Mouse (Mus musculus) neural tube, embryonic 15.5 days (tissue): ENCODE measurements around the gene Csrnp3. TPM values are rescaled to one million over a fixed set of nuclear protein-coding genes. Genes with fewer than 3 reads are reported as not detected.
A peak's percentile ranks its signal among the peaks of the same experiment; 100 is the strongest.

ENCODE experiments used
- ATAC-seq: fragments of 200-750 bp; cut with Nextera tagmentation; 2 replicates; pipeline ENCODE4 v1.8.0; 2017; ENCODE audit warnings: mild to moderate bottlenecking, moderate TSS enrichment, moderate library complexity; ENCODE audit not compliant: low FRiP score
- H3K27ac ChIP-seq: fragments of 300-500 bp; sonication (generic); replicated peaks from 2 replicates; pipeline ENCODE4 v1.5.1; 2015; ENCODE audit warnings: mild to moderate bottlenecking, inconsistent platforms
- H3K27me3 ChIP-seq: fragments of 300-500 bp; sonication (generic); replicated peaks from 2 replicates; pipeline ENCODE4 v1.6.1; 2015; ENCODE audit warnings: inconsistent platforms
- H3K36me3 ChIP-seq: fragments of 300-500 bp; sonication (generic); 2 replicates; pipeline ENCODE4 v1.6.1; 2015; ENCODE audit warnings: inconsistent platforms
- H3K4me1 ChIP-seq: fragments of 300-500 bp; sonication (generic); 2 replicates; pipeline ENCODE4 v1.6.1; 2015; ENCODE audit warnings: inconsistent platforms
- H3K4me2 ChIP-seq: fragments of 300-500 bp; sonication (generic); 2 replicates; pipeline ENCODE4 v1.6.1; 2015; ENCODE audit warnings: inconsistent platforms, mild to moderate bottlenecking, moderate library complexity
- H3K4me3 ChIP-seq: fragments of 300-500 bp; sonication (generic); replicated peaks from 2 replicates; pipeline ENCODE4 v1.5.1; 2015; ENCODE audit warnings: mild to moderate bottlenecking, inconsistent platforms
- H3K9ac ChIP-seq: fragments of 300-500 bp; sonication (generic); replicated peaks from 2 replicates; pipeline ENCODE4 v1.6.1; 2015; ENCODE audit warnings: mild to moderate bottlenecking, inconsistent platforms
- H3K9me3 ChIP-seq: fragments of 300-500 bp; sonication (generic); replicated peaks from 2 replicates; pipeline ENCODE4 v1.6.1; 2016; ENCODE audit warnings: inconsistent platforms
- WGBS: fragments of 180-500 bp; shearing (Covaris S2); methylation state at CpG from one replicate; pipeline ENCODE4 v1.1.7; 2015; ENCODE audit warnings: mixed read lengths; 5-methylcytosine and 5-hydroxymethylcytosine counted together
- polyA plus RNA-seq: library from polyadenylated mRNA; unstranded; fragments of >200 nt; fragmentation: Nextera tagmentation; extraction: Ambion mirVana; gene quantifications from 2 replicates; pipeline ENCODE4 v1.2.1, GENCODE M21; 2015

Csrnp3 gene
- polyA plus RNA-seq, 1 experiment from 2014 or later, result 49.3 TPM

DNA sequence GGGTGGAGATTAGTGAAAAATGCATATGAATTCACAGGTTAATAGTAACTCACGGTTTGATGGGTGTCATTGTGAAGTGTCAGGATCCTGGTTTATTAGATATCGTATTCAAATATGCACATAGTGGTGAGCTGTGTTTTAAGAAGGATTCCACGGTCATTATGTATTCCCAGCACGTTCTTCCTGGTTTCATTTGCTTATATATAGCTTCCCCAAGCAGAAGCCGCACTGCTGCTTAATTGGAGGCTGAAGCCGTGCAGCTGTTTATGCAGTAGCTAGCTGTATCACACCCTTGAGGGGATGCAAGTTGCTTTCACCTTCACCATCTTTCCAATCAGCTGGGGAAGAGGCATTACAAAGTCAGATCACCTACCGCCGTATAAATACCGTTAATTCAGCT is 111.2 kb downstream of the Csrnp3 start:
- Histone ChIP-seq H3K4me1 (peaks cover 34% of the 10 kb centered on the region), H3K9ac (no peak overlapping the region), H3K27me3 (no peaks in the 10 kb centered on the region), H3K9me3 (no peaks in the 10 kb centered on the region), H3K27ac (peak overlapping the region; percentile 73), H3K36me3 (no peaks in the 10 kb centered on the region), H3K4me3 (no peak overlapping the region), H3K4me2 (peak overlapping the region; percentile 26; the same call in 1 of the 2 replicates)
- peak; percentile 81 for ATAC-seq
- 27% methylated on average over 9 of the region's 9 CpGs for WGBS

DNA sequence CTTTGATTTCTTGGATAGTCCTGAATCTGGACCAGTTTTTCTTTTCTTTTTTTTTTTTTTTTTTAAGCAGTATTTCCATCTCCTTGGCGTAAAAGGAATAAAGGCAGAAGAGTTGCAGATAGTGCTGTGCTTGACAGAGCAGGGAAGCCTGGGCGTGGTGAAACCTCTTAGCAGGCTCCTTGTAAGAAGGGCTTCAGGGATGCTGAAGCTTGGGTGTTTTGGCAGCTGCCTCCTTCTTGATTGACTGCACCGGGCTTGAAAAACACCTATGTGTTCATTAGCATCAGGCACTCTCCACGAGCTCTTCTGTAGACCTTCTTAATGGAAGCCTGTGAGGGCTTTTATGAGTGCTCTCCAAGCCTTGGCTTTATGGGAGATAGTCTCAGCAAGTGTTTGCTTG is 117.9 kb downstream of the Csrnp3 start:
- ATAC-seq, result no peak; the same call in 1 of the 2 replicates
- no peak overlapping the region for H3K27ac ChIP-seq
- no peak overlapping the region for H3K4me3 ChIP-seq
- WGBS, result 64% methylated on average over 4 of the region's 4 CpGs
- no peaks in the 10 kb centered on the region for H3K27me3 ChIP-seq
- H3K9me3 ChIP-seq, result no peaks in the 10 kb centered on the region
- H3K36me3 ChIP-seq, result no peaks in the 10 kb centered on the region
- H3K4me1 ChIP-seq, result peaks cover 4% of the 10 kb centered on the region; the same call in 1 of the 2 replicates
- no peak overlapping the region for H3K9ac ChIP-seq
- no peak overlapping the region for H3K4me2 ChIP-seq

DNA sequence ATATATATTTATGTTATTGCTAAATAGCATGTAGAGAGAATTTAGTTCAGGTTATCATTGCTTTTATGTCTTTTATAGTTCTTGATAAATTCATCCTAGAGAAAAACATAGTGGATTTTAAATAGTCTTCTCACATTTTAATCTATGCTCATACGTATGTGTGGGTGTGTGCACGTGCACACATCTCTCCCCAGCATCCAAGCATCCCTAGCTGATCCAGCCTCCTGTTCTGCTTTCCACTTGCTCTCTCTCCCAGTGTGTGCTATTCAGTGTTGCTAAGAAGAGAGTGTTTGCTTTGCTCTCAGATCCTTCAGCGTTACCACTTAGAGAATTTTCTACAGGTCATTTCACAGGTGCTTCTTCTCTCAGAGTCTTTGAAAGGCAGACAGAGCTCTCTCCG is 123.2 kb downstream of the Csrnp3 start:
- ATAC-seq, result 0 out of 2 replicates have a peak, but pooled peaks have one; percentile 36
- H3K36me3 ChIP-seq, result peaks cover 9% of the 10 kb centered on the region; the same call in 1 of the 2 replicates
- no peaks in the 10 kb centered on the region for H3K4me1 ChIP-seq
- no peak overlapping the region for H3K9ac ChIP-seq
- no peak overlapping the region for H3K4me3 ChIP-seq
- no peak overlapping the region for H3K4me2 ChIP-seq
- no peaks in the 10 kb centered on the region for H3K27me3 ChIP-seq
- 55% methylated on average over 4 of the region's 4 CpGs for WGBS
- H3K27ac ChIP-seq, result no peak overlapping the region; the same call in 1 of the 2 replicates
- no peaks in the 10 kb centered on the region for H3K9me3 ChIP-seq

DNA sequence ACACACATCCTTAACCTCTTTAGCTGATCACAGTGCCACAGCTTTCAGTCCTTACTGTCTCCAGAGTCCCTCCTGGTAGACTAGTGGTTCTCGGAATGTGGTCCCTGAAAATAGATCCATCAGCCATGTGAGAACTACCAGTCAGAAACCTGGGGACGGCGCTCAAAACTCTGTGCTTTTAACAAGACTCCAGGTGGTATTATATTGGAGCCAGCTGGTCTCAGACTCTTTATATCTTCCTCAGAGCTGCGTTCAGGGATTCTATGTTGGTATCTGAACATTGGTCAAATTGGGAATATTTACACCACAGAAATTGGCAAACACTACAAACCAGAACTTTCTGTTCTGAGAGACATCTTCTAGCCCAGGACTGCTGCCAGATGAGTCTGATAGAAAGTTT is 128.3 kb downstream of the Csrnp3 start:
- H3K27ac ChIP-seq, result no peak overlapping the region
- peaks cover 9% of the 10 kb centered on the region; the same call in 1 of the 2 replicates for H3K36me3 ChIP-seq
- H3K27me3 ChIP-seq, result no peaks in the 10 kb centered on the region
- peaks cover 5% of the 10 kb centered on the region for H3K4me1 ChIP-seq
- no peak overlapping the region for H3K9ac ChIP-seq
- no peaks in the 10 kb centered on the region for H3K9me3 ChIP-seq
- no peak overlapping the region for H3K4me2 ChIP-seq
- ATAC-seq, result no peak
- 81% methylated on average over 4 of the region's 4 CpGs for WGBS
- no peak overlapping the region for H3K4me3 ChIP-seq

DNA sequence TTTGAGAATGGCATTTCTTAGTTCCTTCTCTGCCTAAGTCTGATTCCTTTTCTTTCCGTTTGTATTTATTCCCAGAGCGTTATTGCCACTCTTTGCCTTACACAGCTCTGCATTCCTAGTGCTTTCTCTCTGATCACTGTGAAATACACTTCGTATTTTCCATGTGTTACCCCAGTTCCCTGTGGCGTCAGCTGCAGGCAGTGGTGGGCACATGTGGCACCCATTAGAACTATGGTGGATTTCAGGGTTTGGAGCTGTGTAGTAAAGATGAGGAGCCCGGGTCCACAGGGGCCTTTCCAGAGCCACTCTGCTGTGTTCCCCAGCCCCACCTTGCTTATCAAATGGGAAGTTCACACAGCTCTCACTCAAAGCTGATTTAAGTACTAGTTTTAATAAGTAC is 129.8 kb downstream of the Csrnp3 start:
- no peaks in the 10 kb centered on the region for H3K9me3 ChIP-seq
- peaks cover 19% of the 10 kb centered on the region for H3K4me1 ChIP-seq
- H3K4me2 ChIP-seq, result no peak overlapping the region
- WGBS, result 60% methylated on average over 5 of the region's 5 CpGs
- H3K27ac ChIP-seq, result no peak overlapping the region
- H3K36me3 ChIP-seq, result peaks cover 9% of the 10 kb centered on the region; the same call in 1 of the 2 replicates
- H3K9ac ChIP-seq, result no peak overlapping the region
- H3K27me3 ChIP-seq, result no peaks in the 10 kb centered on the region
- ATAC-seq, result no peak
- H3K4me3 ChIP-seq, result no peak overlapping the region

DNA sequence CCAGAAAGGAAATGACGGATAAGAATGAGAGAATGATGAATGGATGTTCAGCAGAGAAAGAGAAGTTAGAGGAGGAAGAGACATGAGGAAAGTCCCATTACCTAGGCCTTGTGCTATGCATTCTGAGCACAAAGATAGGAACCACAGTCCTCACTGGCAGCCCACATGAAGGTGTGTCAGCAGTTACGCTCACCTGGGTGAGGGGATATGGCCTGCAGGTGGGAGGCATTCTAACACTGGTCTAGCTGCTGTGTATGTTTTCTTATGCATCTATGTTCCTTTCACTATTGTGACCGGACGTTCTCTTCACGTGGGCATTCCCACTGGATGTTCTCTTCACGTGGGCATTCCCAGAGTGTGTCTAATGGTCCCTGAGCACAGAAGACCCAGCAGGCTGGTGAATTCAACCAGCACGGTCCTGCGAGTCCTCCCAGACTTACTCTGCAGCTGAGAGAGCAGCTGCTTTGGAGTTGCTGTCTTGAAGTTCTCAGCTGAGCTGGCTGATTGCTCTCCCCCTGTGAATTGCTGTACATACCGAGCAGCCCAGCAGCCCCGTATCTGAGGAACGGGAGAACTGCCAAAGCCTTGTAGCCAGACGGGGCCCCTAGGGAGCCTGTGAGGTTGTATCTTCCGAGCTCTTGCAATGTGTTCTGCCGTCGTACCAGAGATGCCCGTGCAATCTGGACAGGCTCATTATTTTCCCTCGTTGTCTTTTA is 133.9 kb downstream of the Csrnp3 start:
- H3K4me2 ChIP-seq, result peak overlapping the region; percentile 39
- H3K4me3 ChIP-seq, result no peak overlapping the region
- H3K27me3 ChIP-seq, result no peaks in the 10 kb centered on the region
- H3K4me1 ChIP-seq, result peaks cover 31% of the 10 kb centered on the region
- no peaks in the 10 kb centered on the region for H3K36me3 ChIP-seq
- peak overlapping the region; percentile 70 for H3K27ac ChIP-seq
- peak; percentile 78 for ATAC-seq
- WGBS, result 22% methylated on average over 17 of the region's 17 CpGs
- H3K9me3 ChIP-seq, result no peaks in the 10 kb centered on the region
- H3K9ac ChIP-seq, result no peak overlapping the region

DNA sequence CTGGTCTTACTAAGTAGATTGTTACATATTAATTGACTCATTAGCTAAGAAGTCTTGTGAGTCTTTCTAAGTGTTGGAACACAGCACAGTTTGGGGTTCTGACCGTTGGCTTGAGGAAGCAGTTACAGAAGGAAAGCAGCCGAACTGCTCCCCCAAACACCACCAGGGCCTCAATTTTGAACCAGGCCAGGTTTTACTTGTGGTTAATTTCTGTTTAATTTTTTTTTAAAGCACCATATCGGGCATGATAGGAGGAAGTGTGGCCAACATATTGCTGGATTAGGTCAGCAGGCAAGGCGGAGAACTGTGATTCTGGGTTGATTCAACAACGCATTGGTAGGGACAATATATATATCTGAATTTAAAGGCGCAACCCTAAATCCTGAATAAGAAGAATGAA is 135.9 kb downstream of the Csrnp3 start:
- no peak overlapping the region for H3K4me2 ChIP-seq
- no peak overlapping the region for H3K4me3 ChIP-seq
- no peak overlapping the region for H3K27ac ChIP-seq
- peaks cover 28% of the 10 kb centered on the region for H3K4me1 ChIP-seq
- no peaks in the 10 kb centered on the region for H3K9me3 ChIP-seq
- ATAC-seq, result no peak
- H3K27me3 ChIP-seq, result no peaks in the 10 kb centered on the region
- no peak overlapping the region for H3K9ac ChIP-seq
- 95% methylated on average over 6 of the region's 6 CpGs for WGBS
- no peaks in the 10 kb centered on the region for H3K36me3 ChIP-seq

DNA sequence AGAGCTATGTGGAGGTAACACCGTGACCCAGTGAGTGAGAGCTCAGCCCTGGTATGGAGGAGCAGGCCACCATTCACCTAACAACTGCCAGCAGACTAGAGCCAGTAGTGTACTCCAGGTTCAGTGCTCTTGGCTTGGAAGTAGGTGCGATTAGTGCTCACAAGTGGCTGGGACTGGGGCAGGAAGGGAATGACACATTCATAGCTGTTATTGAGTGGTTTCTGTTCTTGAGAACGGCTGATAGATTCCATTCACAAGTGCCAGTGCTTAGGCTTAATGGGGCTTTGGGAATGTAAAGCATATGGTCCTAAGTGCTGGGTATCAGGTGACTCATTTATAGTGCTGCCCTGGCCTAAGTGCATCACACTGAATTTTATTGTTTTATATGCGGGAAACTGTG is 136.4 kb downstream of the Csrnp3 start:
- ATAC-seq, result no peak
- Histone ChIP-seq H3K4me1 (peaks cover 28% of the 10 kb centered on the region), H3K27ac (no peak overlapping the region; the same call in 1 of the 2 replicates), H3K4me3 (no peak overlapping the region), H3K9ac (no peak overlapping the region), H3K4me2 (no peak overlapping the region), H3K27me3 (no peaks in the 10 kb centered on the region), H3K36me3 (no peaks in the 10 kb centered on the region), H3K9me3 (no peaks in the 10 kb centered on the region)
- WGBS, result 36% methylated on average over 4 of the region's 4 CpGs

DNA sequence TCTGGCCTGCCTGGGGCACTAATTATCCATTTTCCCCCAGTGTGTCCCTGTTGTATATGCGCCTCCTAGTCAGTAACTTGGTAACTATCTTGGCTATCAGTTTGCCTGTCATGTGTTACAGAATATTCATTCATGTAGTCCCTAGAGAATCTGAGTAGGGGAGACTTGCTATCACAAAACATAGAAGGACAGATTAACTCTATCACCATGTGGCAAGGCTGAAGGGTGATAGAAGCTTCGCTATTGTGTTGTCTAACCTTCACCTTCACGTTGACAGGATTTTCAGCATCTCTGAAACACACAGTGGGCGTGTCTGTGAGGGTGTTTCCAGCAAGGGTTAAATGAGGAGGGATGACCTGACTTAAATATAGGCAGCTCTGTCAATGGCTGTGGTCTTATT is 140.1 kb downstream of the Csrnp3 start:
- Histone ChIP-seq H3K27ac (no peak overlapping the region), H3K4me1 (peaks cover 9% of the 10 kb centered on the region), H3K9me3 (no peaks in the 10 kb centered on the region), H3K9ac (no peak overlapping the region), H3K4me3 (no peak overlapping the region), H3K27me3 (no peaks in the 10 kb centered on the region), H3K36me3 (no peaks in the 10 kb centered on the region), H3K4me2 (no peak overlapping the region)
- WGBS, result 77% methylated on average over 4 of the region's 4 CpGs
- ATAC-seq, result no peak

DNA sequence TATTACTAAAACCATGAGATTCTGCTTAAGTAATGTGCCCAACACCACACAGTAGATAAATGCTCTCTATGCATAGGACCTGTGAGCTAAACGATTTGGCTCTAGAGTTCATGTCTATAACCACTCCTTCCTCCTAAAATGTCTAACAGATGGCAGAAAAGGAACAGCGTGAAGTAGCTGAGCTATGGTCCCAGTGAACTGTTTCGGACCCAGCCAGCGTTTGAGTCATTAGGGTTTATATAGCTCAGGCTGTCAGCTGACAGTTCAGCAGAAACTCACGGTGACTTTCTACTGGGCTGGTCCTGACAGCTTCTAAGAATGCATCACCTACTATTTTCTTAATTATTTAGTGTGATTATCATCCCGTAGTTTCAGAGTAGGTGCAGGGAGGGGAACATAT is 141.5 kb downstream of the Csrnp3 start:
- Histone ChIP-seq H3K4me1 (peaks cover 5% of the 10 kb centered on the region), H3K27me3 (no peaks in the 10 kb centered on the region), H3K9me3 (no peaks in the 10 kb centered on the region), H3K36me3 (no peaks in the 10 kb centered on the region), H3K4me2 (no peak overlapping the region), H3K4me3 (no peak overlapping the region), H3K27ac (no peak overlapping the region), H3K9ac (no peak overlapping the region)
- WGBS, result 52% methylated on average over 6 of the region's 6 CpGs
- ATAC-seq, result no peak

DNA sequence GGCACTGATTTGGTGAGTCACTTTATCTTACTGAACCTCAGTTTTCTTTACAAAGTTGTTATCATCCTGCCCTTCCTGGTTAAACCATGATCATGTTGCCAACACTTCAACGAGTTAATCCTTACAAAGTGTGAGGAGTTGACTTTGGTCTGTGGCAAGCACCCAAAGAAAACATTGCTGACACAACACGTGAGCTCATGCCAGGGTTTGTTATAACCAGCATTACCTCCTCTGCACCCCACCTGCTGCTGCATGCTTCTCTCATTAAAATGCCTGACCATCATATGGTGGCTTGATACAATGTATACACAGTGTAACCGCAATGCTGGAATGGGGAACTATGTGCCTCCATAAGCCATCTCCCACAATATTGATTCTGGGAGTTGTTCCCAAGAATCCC is 142.0 kb downstream of the Csrnp3 start:
- Histone ChIP-seq H3K27ac (no peak overlapping the region), H3K36me3 (no peaks in the 10 kb centered on the region), H3K4me3 (no peak overlapping the region), H3K9ac (no peak overlapping the region), H3K27me3 (no peaks in the 10 kb centered on the region), H3K9me3 (no peaks in the 10 kb centered on the region), H3K4me1 (peaks cover 8% of the 10 kb centered on the region), H3K4me2 (no peak overlapping the region)
- no peak for ATAC-seq
- 85% methylated on average over 3 of the region's 3 CpGs for WGBS

DNA sequence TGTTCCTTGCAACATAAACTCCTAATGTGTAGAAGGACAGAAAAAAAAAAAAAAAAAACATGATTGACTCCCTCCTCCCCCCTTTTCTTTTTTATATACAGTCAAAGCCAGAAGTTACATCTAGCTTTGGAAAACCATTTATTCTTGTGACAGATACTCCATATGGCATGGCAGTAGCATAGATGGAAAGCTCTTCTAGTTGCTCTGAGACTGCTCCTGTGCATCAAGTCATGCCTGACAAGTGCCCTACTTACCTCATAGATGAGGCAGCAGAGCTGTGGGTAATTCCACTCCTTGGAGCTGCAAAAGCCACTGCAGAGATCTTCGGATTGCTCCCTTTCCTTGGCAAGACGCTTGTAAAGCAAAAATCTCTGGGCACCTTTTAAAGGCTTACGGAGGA is 143.2 kb downstream of the Csrnp3 start:
- Histone ChIP-seq H3K4me3 (no peak overlapping the region), H3K4me2 (no peak overlapping the region), H3K27ac (no peak overlapping the region), H3K4me1 (peaks cover 18% of the 10 kb centered on the region), H3K27me3 (no peaks in the 10 kb centered on the region), H3K9me3 (no peaks in the 10 kb centered on the region), H3K36me3 (no peaks in the 10 kb centered on the region), H3K9ac (no peak overlapping the region)
- 73% methylated on average over 3 of the region's 3 CpGs for WGBS
- ATAC-seq, result no peak
